Mouse (Mus musculus) embryonic facial prominence, embryonic 11.5 days (tissue): ENCODE data around the gene Pdzd4. TPM values are rescaled to one million over a fixed set of nuclear protein-coding genes. Genes with fewer than 3 reads are reported as not detected.

ENCODE experiments used
- ATAC-seq: fragments of 200-750 bp; cut with Nextera tagmentation; replicated peaks from 2 replicates; pipeline ENCODE4 v1.8.0; 2017; ENCODE audit warnings: low read depth; ENCODE audit not compliant: insufficient number of reproducible peaks, low FRiP score, low TSS enrichment
- DNase-seq: peaks from one replicate; pipeline ENCODE4 v3.0.0-alpha.2; 2015; ENCODE audit warnings: low spot score
- H3K27ac ChIP-seq: fragments of 300-500 bp; sonication (generic); replicated peaks from 2 replicates; pipeline ENCODE4 v1.5.1; 2014; ENCODE audit warnings: mild to moderate bottlenecking, low read depth, low read length, control low read depth
- H3K27me3 ChIP-seq: fragments of 300-500 bp; sonication (generic); 2 replicates; pipeline ENCODE4 v1.6.1; 2014; ENCODE audit warnings: mild to moderate bottlenecking, low read length, moderate library complexity, mixed read lengths; ENCODE audit not compliant: control insufficient read depth, insufficient read depth
- H3K36me3 ChIP-seq: fragments of 300-500 bp; sonication (generic); replicated peaks from 2 replicates; pipeline ENCODE4 v1.6.1; 2014; ENCODE audit warnings: low read depth, mild to moderate bottlenecking, low read length, moderate library complexity, mixed read lengths; ENCODE audit not compliant: control insufficient read depth, insufficient read depth
- H3K4me1 ChIP-seq: fragments of 300-500 bp; sonication (generic); 2 replicates; pipeline ENCODE4 v1.6.1; 2014; ENCODE audit warnings: low read length, mixed read lengths; ENCODE audit not compliant: control insufficient read depth, insufficient read depth
- H3K4me2 ChIP-seq: fragments of 300-500 bp; sonication (generic); 2 replicates; pipeline ENCODE4 v1.6.1; 2014; ENCODE audit warnings: low read depth, mild to moderate bottlenecking, control low read depth, low read length, moderate library complexity
- H3K4me3 ChIP-seq: fragments of 300-500 bp; sonication (generic); 2 replicates; pipeline ENCODE4 v1.5.1; 2014; ENCODE audit warnings: low read depth, low read length, control low read depth
- H3K9ac ChIP-seq: fragments of 300-500 bp; sonication (generic); replicated peaks from 2 replicates; pipeline ENCODE4 v1.6.1; 2014; ENCODE audit warnings: mild to moderate bottlenecking, control low read depth, low read length
- H3K9me3 ChIP-seq: fragments of 300-500 bp; sonication (generic); replicated peaks from 2 replicates; pipeline ENCODE4 v1.6.1; 2016; ENCODE audit warnings: mild to moderate bottlenecking, low read length, inconsistent platforms, mixed read lengths; ENCODE audit not compliant: control insufficient read depth
- WGBS: fragments of 180-500 bp; shearing (Covaris S2); extraction: QIAGEN DNeasy Blood & Tissue Kit; methylation state at CpG from one replicate; pipeline ENCODE4 v1.1.7; 2014; 5-methylcytosine and 5-hydroxymethylcytosine counted together
- polyA plus RNA-seq: library from polyadenylated mRNA; unstranded; fragments of >200 nt; fragmentation: Nextera tagmentation; extraction: Ambion mirVana; gene quantifications from 2 replicates; pipeline ENCODE4 v1.2.1, GENCODE M21; 2014

The Pdzd4 gene
- polyA plus RNA-seq, 1 experiment from 2014 or later, result 0.88 TPM

DNA sequence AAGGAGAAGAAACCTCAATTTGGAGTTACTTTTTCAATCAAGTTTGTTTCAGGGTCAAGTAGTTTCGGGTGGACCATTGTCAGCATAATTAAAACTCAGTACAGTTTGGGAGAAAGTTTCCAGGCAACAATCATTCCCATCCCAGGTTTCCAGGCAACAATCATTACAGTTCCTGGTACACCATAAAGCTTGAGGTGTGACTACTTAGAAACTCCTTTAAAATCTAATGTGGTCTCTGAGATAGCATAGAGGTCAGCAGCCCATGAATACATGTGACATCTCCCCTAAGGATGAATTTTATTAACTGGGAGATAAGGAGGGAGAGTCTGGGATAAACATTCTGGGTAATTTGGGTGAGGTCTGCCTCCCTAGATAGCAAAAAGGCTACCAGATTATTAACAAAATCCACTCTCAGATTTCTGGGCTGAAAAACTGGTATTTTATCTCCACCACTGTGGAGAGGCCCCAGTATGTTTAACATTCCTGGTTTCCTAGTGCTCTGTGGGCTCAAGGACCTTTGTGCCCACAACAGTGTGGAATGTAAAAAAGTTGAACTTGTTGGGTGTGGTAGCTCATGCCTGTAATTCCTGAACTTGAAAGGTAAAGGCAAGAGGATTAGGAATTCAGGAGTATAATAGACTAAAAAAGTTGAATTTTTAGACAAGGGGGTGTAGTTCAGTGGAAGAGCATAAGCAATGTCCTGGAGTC, 79.8 kb downstream of the Pdzd4 start:
- no peak overlapping the region for H3K4me2 ChIP-seq
- no peak for DNase-seq
- WGBS, result 88% methylated on average over 1 of the region's 1 CpGs
- H3K36me3 ChIP-seq, result no peaks in the 10 kb centered on the region
- ATAC-seq, result no peak
- H3K27ac ChIP-seq, result no peak overlapping the region
- no peaks in the 10 kb centered on the region for H3K27me3 ChIP-seq
- no peaks in the 10 kb centered on the region for H3K9me3 ChIP-seq
- no peak overlapping the region for H3K9ac ChIP-seq
- no peaks in the 10 kb centered on the region for H3K4me1 ChIP-seq
- no peak overlapping the region for H3K4me3 ChIP-seq

Other genes with a start within 250 kb of the Pdzd4 start
- 11.3 and 11.9 TPM in 2 replicates for gene Dusp9, start 185.6 kb downstream of the Pdzd4 start, polyA plus RNA-seq
- gene Pnck, start 164.9 kb downstream of the Pdzd4 start, polyA plus RNA-seq, result 9.5 and 11.7 TPM in 2 replicates
- 6.1 TPM in 2 replicates for gene Slc6a8, start 151.8 kb downstream of the Pdzd4 start, polyA plus RNA-seq
- 159 and 172 TPM in 2 replicates for gene Bcap31, start 108.8 kb downstream of the Pdzd4 start, polyA plus RNA-seq
- 8.0 and 8.3 TPM in 2 replicates for gene Abcd1, start 108.4 kb downstream of the Pdzd4 start, polyA plus RNA-seq
- gene Plxnb3, start 67.9 kb downstream of the Pdzd4 start, polyA plus RNA-seq, result 0.08 TPM in 2 replicates
- 0.90 and 1.4 TPM in 2 replicates for gene Srpk3, start 50.6 kb downstream of the Pdzd4 start, polyA plus RNA-seq
- 182 and 195 TPM in 2 replicates for gene Idh3g, start 38.1 kb downstream of the Pdzd4 start, polyA plus RNA-seq
- 112 and 116 TPM in 2 replicates for gene Ssr4, start 37.9 kb downstream of the Pdzd4 start, polyA plus RNA-seq
- gene Avpr2, start 67.1 kb upstream of the Pdzd4 start, polyA plus RNA-seq, result 0.25 TPM in 1 of 2 replicates, not detected in the other
- 6.6 and 10.8 TPM in 2 replicates for gene L1cam, start 71.1 kb upstream of the Pdzd4 start, polyA plus RNA-seq
- gene Arhgap4, start 96.9 kb upstream of the Pdzd4 start, polyA plus RNA-seq, result 1.5 and 2.0 TPM in 2 replicates
- 154 and 159 TPM in 2 replicates for gene Naa10, start 97.0 kb upstream of the Pdzd4 start, polyA plus RNA-seq
- gene Renbp, start 105.9 kb upstream of the Pdzd4 start, polyA plus RNA-seq, result 20.3 and 24.3 TPM in 2 replicates
- gene Hcfc1, start 141.4 kb upstream of the Pdzd4 start, polyA plus RNA-seq, result 71.4 and 77.2 TPM in 2 replicates
- 28.0 and 31.3 TPM in 2 replicates for gene Irak1, start 198.9 kb upstream of the Pdzd4 start, polyA plus RNA-seq